Mouse (Mus musculus) kidney, adult 9 months (tissue): ENCODE data around the gene Olfr1162.
A peak's percentile ranks its signal among the peaks of the same experiment; 100 is the strongest.
"Not testable (repeated sequence)": the region's sequence is repeated elsewhere in the genome, so short reads cannot be mapped to it uniquely, and the experiment has no call there.

Source experiments
- DNase-seq: peaks from one replicate; pipeline ENCODE4 v3.0.0; 2022

Gene Olfr1162

DNA sequence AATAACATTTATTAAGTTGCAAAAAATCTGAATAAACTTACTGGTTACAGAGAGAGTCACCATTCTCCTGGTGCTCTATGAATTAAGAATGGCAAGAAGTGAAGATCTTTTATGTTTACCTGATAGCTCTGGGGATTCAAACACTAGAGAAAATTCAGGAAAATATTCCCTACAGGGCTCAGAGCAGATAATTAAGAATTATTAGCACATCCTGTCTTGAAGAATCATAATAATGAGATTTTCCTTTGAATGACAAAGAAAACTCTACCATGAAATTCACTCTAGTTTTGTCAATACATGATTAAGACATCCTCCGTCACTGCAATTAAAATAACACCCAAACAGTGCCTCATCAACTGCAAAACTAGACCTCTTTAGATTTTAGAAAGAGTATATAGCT, at the start of gene Olfr1162:
Gene Olfr1162 (minus strand): TSS at position 101 of the 400 bp plus-strand sequence.
- no peak for DNase-seq

DNA sequence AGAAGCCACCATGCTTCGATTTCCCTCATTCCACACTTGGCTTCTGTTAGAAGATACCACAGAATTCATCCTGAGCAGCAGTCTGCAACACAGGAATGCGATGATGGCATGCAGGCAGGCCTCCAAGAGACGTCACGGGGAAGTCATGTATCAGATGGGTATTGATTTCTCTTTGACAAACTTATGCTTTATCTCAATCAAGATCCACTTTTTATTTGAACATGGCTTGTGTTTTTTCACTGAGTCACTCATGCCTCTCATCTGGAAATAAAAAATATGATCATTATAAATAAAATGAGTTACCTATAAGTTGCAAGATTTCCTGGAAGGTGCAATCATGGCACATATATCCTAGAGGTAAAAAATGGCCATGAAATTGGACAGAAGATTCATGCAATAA, 42.9 kb upstream of the Olfr1162 start, which contains the start of gene Olfr1164:
Gene Olfr1164 (minus strand): TSS at position 101 of the 400 bp plus-strand sequence.
- DNase-seq: no peak

DNA sequence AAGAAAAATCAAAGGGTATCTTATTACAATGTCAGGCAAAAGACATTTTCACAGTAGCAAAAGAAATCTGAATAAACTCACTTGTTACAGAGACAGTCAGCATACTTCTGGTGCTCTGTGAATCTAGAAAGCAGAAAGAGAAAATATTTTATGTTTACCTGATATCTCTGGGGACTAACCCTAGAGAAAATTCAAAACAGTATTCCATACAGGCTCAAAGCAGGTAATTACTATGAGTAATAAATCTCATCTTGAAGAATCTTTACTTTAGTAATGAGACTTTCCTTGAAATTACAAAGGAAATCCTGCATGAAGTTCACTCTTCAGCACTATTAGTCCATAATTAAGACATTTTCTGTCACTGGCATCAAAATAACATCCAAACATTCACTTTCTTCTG, 20.8 kb upstream of the Olfr1162 start, which contains the start of gene Olfr1163:
Gene Olfr1163 (minus strand): TSS at position 101 of the 400 bp plus-strand sequence.
- DNase-seq: no peak

DNA sequence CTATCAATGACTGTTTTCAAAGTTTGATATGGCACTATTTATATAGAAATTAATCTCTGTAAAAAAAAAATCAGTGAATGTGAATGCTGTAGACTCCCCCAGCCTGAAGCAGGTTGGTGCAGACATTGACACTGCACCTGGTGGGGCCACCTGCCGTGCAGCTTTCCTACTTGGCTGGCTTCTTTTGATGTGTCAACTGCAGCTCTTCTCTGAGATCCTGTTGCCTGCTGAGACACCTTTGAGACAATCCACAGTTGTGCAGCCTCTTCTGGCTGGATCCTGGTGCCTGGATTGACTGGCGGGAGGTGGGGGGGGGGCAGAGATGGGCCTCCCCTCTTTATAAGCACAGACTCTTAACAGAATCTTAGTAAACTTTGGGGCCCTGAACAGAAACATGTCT, 12.7 kb upstream of the Olfr1162 start:
- no peak for DNase-seq

DNA sequence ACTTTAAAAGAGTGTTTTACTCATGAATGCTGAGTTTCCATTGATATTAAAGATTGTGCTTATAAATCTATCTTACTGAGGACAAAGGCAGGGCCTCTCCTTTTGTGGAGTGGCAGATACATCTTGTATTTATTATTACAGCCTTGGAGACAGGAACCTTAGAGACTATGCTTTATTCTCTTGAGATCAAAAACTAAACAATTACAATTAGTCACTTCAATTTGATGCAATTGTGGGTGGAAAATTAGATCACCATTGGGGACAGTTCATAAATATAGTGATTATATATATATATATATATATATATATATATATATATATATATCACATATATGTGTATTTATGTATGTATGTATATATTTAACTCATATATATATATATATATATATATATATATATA, 13.3 kb downstream of the Olfr1162 start, which contains the start of gene Olfr73:
Gene Olfr73 (minus strand): TSS at position 101 of the 400 bp plus-strand sequence.
- DNase-seq: no peak

DNA sequence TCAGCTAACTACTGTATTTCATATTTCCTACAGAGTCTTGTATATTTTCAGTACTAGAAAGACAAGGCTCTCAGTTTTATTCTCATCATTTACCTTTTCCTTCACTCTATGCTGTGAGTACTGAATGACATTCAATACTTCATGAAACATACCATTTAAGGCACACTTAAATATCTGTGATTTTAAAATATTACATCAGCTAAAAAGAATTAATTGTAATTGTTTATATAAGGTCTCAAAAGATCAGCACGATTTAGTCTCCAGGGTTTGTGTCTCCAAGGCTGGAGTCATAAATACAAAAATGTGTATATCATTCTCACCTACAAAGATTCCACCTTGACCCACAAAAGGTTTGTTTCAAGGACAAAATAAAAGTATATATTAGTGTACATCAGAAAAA, 28.5 kb downstream of the Olfr1162 start, which contains the start of gene Olfr1161:
Gene Olfr1161 (plus strand): TSS at position 301 of the 400 bp plus-strand sequence.
- not testable (repeated sequence) for DNase-seq

DNA sequence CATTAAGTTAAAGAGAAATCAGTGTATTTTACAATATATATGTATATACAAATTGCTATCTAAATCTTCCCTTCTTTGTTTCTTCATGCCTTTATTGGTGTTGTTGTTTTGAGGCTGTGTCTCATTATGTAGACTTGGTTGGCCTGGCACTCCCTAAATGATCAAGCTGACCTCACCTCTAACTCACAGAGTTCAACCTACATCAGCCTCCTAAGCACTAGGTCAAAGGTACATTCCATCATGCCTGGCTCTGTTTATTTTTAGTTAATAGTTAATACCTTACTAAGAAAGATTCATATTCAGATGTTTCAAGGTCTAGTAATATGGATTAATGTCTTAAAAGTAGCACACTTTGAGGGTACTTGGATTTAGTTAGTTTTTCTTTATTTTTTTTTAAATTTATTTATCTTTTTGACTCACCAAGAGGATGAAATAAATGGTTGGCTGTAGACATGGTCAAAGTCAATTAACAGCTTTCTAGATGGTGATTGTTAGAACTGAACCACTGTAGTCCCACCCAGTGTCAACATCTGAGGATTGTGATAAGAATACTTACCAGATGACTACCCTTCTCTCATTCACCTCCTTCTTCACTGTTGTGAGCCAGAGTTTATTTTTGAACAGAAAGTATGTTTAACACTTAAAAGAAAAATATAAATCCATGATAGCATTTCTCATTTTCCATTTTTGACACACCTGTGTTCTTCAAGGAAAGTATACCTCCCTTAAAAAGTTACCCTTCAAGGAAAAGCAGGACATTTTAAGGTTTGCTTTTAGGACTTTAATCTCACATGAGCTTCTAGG, 43.2 kb downstream of the Olfr1162 start, which contains the start of gene Olfr1160:
Gene Olfr1160 (minus strand): TSS at position 754 of the 804 bp plus-strand sequence.
- peak; percentile 3 for DNase-seq
